Mouse (Mus musculus): ENCODE measurements around the gene P3h2. TPM values are rescaled to one million over a fixed set of nuclear protein-coding genes. Genes with fewer than 3 reads are reported as not detected.

P3h2 gene
- polyA plus RNA-seq (2017; shearing (Covaris generic)) = not detected

DNA sequence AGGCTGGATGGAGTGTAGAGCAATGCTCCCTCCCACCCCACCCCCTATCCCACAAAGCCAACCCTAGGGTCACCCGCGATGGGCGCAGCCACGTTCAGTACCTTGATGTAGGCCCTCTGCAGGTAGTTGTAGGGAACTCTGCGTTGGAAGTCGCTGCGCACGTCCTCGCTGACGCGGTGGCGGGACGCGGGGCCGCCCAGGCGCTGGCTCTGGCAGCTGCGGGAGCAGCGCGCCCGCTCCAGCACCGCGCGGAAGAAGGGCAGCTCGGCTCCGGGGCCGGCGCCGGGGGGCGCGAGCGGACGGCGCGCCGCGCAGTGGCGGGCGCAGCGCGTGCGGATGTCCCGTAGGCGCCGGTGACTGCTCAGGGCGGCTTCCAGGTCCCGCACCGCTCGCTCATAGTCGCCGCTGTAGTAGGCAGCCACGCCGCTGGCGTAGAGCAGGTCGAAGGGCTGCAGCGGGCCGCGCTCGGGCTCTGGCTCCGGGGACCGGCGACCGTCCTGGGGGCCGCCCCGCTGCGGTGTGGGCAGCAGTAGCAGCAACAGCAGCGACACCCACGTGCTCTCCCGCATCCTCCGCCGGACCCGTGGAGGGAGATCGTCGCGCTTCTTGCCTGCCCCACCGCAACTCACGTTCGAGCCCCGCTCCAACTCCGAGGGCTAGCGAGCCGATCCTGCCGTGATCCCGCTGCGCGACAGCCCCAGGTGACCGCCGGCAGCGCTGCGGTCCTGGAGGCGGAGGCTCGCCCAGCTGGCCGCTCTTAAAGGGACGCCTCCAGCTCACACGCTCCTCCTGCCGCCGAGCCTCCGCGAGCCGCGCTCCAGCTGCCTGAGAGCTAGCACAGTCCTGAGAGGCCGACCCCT is at the start of gene P3h2:
TSS of gene P3h2 (minus strand) at position 670 of the 860 bp plus-strand sequence.
- ATAC-seq = no peak

DNA sequence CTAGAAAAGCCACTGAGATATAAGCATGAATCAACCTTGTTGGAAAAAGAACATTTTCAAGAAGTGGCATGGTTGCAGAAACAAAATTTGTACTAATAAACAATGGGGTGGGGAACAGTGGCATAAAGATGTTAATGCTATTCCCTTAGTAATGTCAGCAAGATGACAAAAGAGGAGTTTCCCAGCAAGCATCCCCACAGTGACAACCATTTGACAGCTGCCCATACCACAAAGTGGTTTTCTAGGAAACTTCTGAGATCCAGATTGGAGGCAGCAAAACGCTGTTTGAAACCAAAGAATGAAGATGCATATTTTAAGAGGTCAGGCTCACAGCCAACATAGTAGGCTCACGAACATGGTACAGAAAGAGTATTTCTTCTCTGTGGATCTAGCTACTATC is 46.7 kb upstream of the P3h2 start:
- no peak for ATAC-seq

DNA sequence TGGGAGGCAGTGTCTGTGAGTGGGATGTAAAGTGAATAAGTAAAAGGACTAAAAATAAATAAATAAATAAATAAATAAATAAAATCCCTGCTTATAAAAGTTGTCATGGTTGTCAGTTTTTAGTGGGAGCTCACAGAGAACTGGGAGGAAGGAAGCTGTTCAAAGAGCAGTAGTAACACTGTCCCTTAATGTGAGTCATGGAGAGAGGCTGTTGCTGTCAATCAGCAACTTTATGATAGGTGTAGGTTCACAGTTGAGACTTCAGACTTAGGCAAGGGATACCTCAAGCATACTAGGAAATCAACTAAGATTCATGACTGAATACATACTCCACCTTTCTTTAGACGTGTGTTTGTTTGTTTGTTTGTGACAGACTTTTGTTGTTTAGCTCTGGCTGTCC is 45.4 kb upstream of the P3h2 start:
- no peak for ATAC-seq

DNA sequence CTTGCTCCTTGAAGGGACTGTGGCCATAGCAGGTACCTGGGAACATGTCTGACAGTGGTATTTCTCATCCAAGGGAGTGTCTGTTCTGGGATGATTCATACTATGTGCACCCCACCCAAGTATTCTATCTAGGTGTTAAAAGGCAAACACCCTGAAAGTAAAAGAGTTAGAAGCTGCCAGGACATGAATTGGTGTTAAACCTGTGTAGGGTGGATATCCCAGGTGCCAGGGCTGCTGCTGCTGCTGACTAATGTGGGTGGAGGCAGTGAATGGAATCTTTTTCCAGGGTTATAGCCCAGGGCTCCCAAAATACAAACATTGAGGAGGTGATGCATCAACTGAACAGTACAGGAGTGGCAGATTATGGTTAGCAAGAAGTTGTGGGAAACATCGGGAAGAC is 41.3 kb upstream of the P3h2 start:
- ATAC-seq = no peak

DNA sequence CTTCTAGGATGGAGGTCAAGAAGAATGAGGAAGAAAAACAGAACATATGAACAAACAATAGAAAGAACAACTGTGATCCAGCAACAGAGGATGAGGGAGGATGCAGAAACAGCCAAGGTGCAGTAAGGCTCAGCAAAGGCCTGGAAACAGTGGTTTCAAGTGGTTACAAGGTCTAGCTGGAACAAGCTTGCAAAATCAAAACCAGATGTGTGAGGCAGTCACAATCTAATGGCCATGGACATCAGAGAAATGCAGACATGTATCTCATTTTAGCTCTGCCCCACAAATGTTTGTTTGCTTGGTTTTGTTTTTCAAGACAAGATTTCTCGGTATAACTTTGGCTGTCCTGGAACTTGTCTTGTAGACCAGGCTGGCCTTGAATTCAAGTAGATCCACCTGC is 25.5 kb upstream of the P3h2 start:
- no peak for ATAC-seq

DNA sequence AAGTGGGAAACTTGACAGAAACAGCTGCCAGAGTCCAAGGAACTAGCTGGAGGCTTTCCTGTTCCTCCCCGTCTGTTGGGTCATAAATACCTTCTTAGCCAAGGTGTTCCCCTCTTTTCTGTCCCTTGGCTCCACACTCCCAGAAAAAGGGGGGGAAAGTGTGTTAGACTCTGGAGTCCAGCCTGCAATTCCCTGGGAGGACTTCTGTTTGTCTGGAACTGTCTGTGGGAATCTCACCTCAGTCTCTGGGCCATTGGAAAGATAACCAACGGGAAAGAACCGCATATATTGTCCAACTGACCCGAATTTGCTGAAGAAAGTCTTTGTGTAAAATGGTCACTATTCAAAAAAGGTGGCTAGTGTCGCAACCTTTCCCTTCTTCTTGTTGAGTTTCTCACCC is 1.0 kb upstream of the P3h2 start:
- ATAC-seq = no peak

DNA sequence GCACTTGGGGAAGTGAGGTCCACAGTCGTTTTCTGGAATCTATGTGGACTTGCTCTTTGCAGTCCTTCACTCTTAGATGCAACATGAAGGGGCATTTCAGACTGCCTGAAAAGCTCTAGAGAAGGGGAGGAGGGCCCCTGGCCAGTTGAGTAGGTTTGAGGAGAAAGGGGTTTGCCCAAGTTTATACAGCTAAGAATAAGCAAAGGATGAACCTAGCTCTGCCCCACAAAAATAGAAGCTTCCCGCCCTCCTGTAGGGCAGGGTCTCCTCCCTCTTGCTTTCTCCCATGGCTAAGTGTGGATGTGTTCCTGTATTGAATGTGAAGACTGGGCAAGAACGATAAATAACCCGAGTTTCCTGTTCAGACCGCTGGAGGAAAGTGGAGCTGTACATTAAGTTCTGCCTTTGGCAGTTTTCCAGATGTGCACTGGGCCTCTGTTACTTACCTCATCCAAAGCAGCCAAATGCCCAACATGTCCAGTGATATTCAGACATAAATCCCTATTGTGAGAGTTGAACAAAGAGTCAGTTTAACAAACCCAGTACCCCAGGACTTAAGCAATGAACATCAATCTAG is 545 bp upstream of the P3h2 start:
- no peak for ATAC-seq

DNA sequence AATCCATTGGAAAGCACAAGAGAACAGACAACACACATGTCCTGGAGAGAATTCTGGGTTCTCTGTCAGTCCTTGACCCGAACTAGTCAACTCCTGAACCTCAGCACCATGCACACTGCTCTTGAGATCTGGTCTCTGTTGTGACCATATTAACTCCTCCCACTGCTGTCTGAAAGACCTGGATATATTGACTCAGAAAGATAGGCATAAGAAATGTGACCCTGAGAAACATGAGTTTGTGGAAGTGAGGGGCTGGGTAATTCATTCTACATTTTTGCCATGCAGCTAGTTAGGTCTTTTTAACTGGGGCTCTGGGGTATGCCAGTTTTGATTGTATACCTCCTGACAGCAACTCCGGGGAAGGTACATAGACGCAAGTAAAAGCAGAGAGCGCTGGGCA is 1.3 kb downstream of the P3h2 start:
- no peak for ATAC-seq

DNA sequence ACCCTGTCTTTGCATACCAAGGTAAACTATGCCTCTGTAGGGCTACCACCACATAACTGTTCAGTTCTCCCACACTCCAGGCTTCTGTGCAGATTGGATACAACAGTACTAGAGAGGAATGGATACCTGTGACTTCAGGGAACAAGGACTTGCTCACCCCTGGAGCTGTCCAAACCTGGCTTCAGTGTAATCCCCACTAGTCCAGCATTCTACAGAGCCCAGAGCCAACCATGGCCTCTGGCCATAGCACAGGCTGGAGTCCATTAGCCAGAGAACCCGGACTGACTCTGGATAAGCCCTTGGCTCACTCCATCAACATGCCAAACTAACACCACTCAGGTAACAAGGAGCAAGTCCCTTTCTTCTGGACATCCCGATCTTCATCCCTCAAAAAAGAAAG is 2.7 kb downstream of the P3h2 start:
- ATAC-seq = no peak

DNA sequence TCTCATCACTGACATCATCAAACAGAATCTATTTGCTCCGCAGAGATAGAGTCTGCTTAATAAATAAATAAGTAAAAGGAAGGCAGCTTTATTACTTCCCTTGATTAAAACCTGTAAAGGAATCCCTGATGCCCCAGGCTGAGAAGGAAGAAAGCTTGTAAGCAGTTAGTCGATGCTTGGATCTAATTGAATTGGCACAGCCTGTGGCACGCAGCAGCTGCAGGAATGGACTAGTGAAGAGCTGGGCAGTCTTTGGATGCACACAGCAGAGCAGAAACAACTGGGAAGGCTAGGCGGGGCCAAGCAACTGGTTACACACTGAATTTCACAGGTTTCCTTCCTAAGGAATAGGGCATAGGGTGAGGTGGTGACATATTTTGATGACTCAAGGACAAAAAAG is 5.4 kb downstream of the P3h2 start:
- ATAC-seq = no peak

DNA sequence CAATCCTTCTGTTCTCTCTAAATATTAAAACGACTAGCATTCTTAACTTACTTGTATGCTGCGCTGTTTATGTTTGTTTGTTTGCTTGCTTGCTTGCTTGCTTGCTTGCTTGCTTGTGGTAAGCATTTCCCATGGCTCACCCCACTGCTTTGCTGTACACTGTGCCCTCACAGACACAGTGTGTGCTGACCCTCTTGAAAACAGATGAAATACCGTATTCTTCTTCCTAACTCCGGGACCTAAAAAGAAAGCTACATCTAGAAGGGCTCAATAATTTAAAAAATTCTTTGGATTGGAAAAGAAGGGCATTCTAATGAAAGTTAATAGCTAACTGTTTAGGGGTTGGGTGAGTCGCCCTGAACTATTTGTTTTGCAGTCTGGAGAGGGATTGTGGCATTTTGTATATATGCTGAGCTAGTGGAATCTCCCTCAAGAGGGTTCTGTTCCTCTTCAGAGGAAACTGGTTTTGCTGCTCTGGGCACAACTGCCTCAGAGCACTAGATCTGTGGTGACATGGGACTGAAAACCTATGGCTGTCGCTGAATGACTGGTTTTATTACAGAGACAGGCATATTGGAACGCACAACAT is 9.8 kb downstream of the P3h2 start:
- no peak for ATAC-seq

DNA sequence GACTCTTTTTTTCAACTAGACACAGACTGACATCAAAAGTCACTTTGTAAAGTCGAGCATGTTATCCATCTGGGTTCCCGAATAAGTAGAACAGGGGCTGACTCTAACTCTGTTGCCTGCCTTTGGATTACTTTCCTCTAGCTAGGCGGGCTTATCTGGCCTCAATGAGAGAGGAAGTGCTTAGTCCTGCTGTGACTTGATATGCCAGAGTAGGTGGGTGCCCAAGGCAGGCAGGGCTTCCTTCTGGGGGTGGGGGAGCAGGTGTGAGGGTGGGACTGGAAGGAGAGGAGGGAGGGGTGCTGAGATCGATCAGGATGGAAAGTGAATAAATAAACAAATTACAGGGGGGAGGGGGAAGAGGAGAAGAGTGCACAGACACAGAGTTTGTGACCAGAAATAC is 11.7 kb downstream of the P3h2 start:
- ATAC-seq = no peak

DNA sequence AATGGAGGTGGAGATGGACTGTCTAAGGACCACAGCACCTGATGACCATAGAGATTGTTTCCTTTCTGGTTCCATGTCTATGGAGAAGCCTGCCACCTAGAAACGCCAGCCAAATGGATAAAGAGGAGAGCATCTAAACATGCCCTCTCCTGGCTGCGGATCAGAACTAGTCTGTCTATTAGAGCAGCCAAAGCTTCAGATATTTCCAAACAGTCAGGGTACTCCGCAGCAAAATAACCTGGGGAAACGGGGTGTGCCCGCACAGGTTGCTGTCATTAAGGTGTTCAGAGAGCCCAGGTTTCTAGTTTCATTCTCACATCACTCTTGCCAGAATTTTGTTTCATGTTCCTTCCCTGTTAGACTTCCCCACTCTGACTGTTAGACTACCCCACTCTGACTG is 16.6 kb downstream of the P3h2 start:
- no peak for ATAC-seq

DNA sequence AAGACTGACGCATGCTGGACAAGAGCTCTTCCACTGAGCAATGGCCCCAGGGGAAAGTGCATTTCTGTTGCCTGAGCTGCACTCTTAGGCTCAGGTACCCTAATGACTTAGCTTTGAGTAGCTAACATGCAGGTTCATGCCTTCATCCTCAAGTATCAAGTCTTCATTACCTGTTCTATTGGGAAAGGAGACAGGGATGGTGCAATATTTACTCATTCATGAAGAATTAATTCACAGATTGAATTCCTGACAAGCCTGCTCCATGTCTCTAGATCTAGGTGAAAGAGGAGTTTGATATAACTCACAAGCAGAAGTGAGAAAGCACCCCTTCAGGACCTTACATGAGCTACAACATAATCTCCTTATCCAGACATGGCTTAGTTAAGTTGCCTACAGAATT is 17.3 kb downstream of the P3h2 start:
- ATAC-seq = no peak

DNA sequence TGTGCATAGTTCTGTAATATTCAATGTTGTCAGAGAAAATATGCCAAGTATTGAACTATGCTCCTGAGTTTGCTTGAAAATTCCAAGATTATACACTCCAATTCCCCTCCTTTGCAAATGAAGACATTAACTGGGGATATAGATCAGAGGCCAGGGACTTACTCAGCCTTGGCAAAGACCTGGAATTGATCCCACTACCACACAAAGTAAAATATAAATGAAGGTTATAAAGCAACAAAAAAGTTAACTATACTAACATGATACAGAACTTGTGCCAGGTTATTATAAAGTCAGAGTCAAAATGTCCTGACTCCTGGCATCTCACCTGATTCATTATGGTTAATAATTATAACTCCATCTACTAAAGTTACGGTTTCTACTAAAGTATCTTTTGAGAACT is 18.6 kb downstream of the P3h2 start:
- ATAC-seq = no peak

DNA sequence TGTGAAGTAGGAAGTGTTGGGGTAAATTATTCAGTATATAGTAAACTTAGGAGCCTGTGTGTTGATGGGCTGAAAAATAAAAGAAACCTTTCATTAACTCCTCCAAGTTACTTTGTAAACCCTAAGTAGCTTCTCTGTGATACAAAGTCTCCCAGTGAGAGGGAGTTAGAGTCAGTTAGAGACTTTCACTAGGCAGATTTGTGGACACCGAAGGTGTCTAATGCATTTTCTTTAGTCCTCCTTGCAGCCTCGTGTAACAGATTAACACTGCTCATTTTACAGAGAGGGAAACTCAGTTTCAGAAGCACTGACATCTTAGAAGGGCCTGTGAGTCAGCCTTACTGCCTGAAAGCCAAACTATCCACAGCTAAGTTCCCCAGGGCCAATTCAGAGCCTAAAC is 20.4 kb downstream of the P3h2 start:
- ATAC-seq = no peak

DNA sequence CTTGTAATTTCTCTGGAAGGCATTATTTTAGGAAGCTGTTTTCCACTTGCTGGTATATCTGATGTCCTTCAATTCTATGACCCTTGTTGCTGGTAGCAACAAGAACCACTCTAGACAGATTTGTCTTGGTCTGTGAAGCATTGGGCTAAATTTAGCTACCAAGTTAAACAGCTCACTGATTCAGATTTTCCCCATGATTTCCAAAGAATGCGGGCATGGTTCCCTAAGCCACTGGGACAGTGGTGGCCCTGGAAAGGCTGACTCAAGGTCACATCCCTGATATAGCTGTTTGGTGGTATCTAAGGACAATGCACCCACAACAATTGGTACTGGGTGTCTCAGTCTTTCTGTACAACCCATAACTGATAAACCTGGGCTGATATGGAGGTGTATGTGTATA is 22.8 kb downstream of the P3h2 start:
- ATAC-seq = no peak

DNA sequence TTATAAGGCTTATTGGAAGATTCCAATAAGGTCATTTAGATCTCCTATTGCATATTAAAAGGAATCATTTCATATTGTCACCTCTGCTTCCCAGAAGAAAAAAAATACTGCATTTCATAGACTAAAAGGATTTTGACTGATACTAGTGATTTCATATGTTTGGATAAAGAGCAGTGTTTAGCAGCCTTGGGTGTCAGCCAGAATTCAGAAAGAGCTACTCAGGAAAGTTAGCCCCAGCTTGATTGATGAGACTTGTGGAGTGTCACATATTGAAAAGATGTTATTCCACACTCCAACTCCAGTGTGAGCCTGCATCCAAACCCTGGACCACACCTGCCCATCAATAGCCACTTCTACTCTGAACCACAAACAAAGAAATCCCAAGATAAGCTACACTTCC is 23.2 kb downstream of the P3h2 start:
- no peak for ATAC-seq

DNA sequence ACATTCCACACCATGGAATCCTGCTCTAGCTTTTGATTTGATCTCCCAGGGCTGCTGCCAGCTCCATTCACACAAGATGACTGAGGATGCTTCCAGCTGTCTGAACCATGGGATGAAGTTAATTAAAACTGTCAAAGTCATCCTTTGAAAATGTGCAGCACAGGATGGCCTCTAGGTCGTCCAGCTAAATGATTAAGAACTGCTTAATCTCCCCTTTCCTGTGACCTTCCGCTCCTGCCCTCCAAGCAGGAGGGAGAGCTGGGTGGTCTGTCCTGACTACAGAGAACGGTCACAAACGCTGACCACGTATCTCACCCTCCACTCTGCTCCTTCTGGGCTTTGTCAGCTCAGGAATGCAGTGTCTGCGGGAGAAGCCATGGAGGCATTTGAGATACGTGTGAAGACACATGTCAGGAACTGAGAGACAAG is 26.6 kb downstream of the P3h2 start:
- ATAC-seq = no peak

DNA sequence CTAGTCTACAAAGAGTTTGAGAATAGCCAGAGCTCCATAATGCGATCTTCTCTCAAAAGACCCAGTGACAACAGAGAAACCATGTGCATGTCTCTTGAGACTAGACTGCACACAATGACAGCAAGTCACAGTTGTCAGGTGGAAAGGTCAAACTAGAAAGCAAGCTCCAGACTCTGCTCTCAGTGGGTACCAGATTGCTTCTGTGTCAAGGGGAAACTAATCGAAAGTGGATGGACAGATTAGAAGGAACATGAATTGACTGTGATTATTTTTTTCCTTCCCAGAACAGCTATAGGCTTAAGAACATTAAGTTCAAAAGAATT is 27.5 kb downstream of the P3h2 start:
- ATAC-seq = no peak

DNA sequence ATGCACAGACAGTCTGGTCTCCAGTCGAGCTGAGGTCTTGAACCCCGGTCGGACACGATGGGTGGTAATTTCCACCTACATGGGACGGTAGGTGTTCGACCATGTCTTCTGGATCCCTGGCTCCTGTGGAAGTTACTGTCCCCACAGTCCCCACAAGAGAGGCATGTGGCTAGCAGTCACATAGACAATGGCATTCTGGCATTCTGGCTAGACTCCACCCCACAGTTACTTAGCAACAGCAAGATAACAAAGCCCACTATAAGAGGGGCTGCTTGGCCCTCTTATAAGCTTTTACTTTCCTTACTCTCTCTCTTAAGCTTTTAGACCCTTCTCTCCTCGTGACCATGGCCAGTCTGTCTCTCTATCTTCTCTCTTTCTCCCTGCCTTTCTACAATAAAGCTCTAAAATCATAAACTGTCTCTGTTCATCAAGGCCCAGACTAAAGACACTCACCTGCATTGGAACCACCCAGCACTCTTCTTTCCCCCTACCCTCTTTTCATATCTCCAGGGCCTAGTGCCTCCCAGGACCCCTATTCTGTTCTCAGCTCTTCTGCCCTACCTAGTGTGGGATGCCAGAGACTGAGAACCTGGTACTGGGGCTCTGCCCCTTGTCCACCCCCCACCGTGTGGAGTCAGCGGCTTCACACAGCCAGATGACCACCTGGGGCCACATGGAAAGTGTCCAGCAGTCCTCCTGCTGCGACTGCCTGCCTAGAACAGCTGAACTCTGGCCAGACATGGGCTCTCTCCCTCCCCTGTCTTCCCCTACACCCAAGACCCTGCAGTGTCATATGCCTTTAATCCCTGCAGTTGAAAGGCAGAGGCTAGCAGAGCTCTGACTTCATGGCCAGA is 28.1 kb downstream of the P3h2 start:
- ATAC-seq = no peak

DNA sequence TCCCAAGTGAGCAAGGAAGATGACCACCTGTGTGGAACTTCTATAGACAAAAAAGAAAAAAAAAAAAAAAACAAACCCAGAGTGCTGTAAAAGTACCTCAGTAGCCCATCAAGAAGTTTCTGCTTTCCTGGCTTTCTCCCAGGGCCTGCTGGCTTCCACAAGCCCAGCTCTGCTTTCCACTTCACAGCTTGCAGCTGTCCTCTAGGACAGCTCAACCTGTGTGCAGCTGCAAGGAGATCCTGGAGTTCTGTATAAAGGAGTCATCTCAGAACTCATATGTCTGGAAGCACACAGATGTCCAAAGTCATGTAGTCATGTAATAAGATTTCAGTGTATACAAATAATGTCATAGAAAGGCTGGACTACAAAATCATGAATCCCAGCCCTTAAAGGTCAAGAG is 30.5 kb downstream of the P3h2 start:
- ATAC-seq = no peak

DNA sequence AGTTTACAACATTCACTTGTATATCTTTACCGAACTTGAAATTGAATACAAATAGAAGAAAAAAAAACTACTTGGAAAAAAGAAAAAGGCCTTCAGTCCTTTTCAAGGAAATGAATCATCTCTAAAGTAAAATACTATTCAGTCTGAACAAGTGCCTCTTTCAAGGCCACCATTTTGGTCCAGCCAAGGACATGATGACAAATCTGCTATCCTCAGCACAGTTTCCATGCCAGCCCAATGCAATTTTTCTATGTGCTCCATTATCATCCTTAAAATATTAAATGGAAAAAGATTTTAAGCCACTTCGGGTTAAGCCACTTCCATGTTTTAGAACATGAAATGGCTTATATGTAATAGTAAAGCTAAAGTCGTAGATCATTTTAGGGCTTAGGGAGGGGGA is 35.2 kb downstream of the P3h2 start:
- no peak for ATAC-seq

DNA sequence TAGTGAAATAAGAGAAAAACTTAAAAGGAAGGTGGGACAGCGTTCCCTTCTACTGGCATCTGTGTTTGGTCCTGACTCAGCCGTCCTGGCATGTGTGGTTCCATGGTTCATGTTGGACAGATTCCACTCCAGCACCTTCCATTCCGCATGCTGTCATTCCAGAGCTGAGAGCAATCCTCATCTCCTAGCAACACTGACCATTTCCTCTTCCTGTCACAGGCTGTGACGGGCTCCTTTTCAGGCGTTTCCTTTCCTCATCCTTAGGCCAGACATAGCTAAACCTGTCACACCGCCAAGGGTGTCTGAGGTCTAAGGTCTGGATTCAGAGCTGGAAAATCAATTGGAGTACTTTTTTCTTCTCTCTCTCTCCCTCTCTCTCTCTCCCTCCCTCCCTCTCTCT is 40.5 kb downstream of the P3h2 start:
- no peak for ATAC-seq

All from CD4-positive, CD25-positive, alpha-beta regulatory T cell, adult 4 months (primary cell).